Mouse (Mus musculus): Measurements from ENCODE around the gene Col23a1. TPM values are rescaled to one million over a fixed set of nuclear protein-coding genes. Genes with fewer than 3 reads are reported as not detected.

Gene Col23a1
- polyA plus RNA-seq, 1 experiment from 2014 or later: 11.1 TPM

GRCm38 (mm10) chr11:51488813-51489212 lies 199.1 kb downstream of the Col23a1 start:
- DNase-seq (ENCODE audit: low spot score, missing footprints): peak; percentile 76
- Histone ChIP-seq H3K4me2 (no peak overlapping the region), H3K27ac (ENCODE audit: low read depth, low read length) (no peak overlapping the region)

DNA sequence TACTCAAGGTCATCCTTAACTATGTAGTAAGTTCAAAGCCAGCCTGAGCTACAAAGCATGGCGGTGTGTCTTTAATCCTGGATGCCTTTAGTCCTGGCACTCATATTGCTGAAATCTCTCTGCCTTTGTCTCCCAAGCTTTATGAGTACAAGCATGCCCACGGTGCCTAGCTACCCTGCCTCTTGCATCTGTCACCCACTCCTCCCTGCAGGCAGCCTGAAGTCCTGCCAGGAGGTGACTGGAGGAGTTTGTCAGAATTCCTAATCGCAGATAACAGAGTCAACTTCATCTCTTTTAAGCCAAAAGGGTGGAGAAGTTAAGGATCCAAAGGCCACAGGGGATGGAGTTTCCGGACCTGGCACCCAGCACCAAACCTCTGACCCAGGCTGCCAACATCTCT lies 203.7 kb downstream of the Col23a1 start:
- ATAC-seq (ENCODE audit: low FRiP score) (no peak), DNase-seq (ENCODE audit: low spot score, missing footprints) (no peak)
- no peaks in the 10 kb centered on the region for H3K27me3 ChIP-seq (ENCODE audit: control insufficient read depth, insufficient read depth, low read length)
- no peak overlapping the region for H3K27ac ChIP-seq (ENCODE audit: low read depth, low read length)
- no peaks in the 10 kb centered on the region for H3K36me3 ChIP-seq (ENCODE audit: control insufficient read depth, insufficient read depth, low read length)
- H3K4me2 ChIP-seq: no peak overlapping the region
- no peak overlapping the region for H3K9ac ChIP-seq (ENCODE audit: low read length)
- 84% methylated on average over 4 of the region's 4 CpGs for WGBS
- H3K4me1 ChIP-seq (ENCODE audit: control insufficient read depth, insufficient read depth, low read length): no peaks in the 10 kb centered on the region
- no peak overlapping the region for H3K4me3 ChIP-seq (ENCODE audit: low read depth, low read length)
- no peaks in the 10 kb centered on the region for H3K9me3 ChIP-seq (ENCODE audit: control insufficient read depth, low read length)

More at GRCm38 (mm10) chr11:51488813-51489212, 199.1 kb downstream of the Col23a1 start:
- no peak for ATAC-seq (ENCODE audit: low FRiP score)
- no peaks in the 10 kb centered on the region for H3K36me3 ChIP-seq (ENCODE audit: control insufficient read depth, insufficient read depth, low read length)
- no peaks in the 10 kb centered on the region for H3K9me3 ChIP-seq (ENCODE audit: control insufficient read depth, low read length)
- no peaks in the 10 kb centered on the region for H3K4me1 ChIP-seq (ENCODE audit: control insufficient read depth, insufficient read depth, low read length)
- no peak overlapping the region for H3K9ac ChIP-seq (ENCODE audit: low read length)
- H3K27me3 ChIP-seq (ENCODE audit: control insufficient read depth, insufficient read depth, low read length): no peaks in the 10 kb centered on the region
- no peak overlapping the region for H3K4me3 ChIP-seq (ENCODE audit: low read depth, low read length)
- 63% methylated on average over 9 of the region's 9 CpGs for WGBS

DNA sequence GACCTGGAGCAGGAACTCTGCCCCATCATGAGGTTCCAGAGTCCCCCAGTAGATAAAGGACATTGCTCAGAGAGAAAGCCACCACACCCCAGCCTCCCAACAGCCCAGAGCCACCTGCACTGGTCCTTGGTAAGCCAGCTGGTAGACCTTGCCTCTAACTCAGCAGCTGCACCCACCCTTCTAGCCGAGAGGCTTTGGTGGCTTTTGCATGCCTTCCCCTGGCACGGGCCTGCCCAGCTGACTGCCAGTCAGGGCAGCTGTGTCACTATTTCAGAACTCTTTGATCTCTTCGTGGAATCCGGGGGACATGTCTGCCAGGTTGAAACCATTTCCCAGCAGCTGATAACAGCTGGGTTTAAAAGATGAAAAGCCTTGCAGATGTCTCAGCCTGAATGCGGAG lies 204.5 kb downstream of the Col23a1 start:
- Histone ChIP-seq H3K4me3 (ENCODE audit: low read depth, low read length) (no peak overlapping the region), H3K9me3 (ENCODE audit: control insufficient read depth, low read length) (no peaks in the 10 kb centered on the region), H3K36me3 (ENCODE audit: control insufficient read depth, insufficient read depth, low read length) (no peaks in the 10 kb centered on the region), H3K9ac (ENCODE audit: low read length) (no peak overlapping the region), H3K4me1 (ENCODE audit: control insufficient read depth, insufficient read depth, low read length) (no peaks in the 10 kb centered on the region), H3K27ac (ENCODE audit: low read depth, low read length) (no peak overlapping the region), H3K27me3 (ENCODE audit: control insufficient read depth, insufficient read depth, low read length) (no peaks in the 10 kb centered on the region), H3K4me2 (no peak overlapping the region)
- WGBS: 84% methylated on average over 5 of the region's 5 CpGs
- DNase-seq (ENCODE audit: low spot score, missing footprints) (no peak), ATAC-seq (ENCODE audit: low FRiP score) (no peak)

- no peak overlapping the region for H3K9ac ChIP-seq (ENCODE audit: low read length)
- no peaks in the 10 kb centered on the region for H3K9me3 ChIP-seq (ENCODE audit: control insufficient read depth, low read length)
- DNase-seq (ENCODE audit: low spot score, missing footprints) (no peak), ATAC-seq (ENCODE audit: low FRiP score) (no peak)
- no peaks in the 10 kb centered on the region for H3K36me3 ChIP-seq (ENCODE audit: control insufficient read depth, insufficient read depth, low read length)
- H3K4me3 ChIP-seq (ENCODE audit: low read depth, low read length): no peak overlapping the region
- no peaks in the 10 kb centered on the region for H3K4me1 ChIP-seq (ENCODE audit: control insufficient read depth, insufficient read depth, low read length)
- H3K4me2 ChIP-seq: no peak overlapping the region
- H3K27me3 ChIP-seq (ENCODE audit: control insufficient read depth, insufficient read depth, low read length): no peaks in the 10 kb centered on the region
- H3K27ac ChIP-seq (ENCODE audit: low read depth, low read length): no peak overlapping the region
Measured at GRCm38 (mm10) chr11:51499776-51500175, 210.1 kb downstream of the Col23a1 start.

DNA sequence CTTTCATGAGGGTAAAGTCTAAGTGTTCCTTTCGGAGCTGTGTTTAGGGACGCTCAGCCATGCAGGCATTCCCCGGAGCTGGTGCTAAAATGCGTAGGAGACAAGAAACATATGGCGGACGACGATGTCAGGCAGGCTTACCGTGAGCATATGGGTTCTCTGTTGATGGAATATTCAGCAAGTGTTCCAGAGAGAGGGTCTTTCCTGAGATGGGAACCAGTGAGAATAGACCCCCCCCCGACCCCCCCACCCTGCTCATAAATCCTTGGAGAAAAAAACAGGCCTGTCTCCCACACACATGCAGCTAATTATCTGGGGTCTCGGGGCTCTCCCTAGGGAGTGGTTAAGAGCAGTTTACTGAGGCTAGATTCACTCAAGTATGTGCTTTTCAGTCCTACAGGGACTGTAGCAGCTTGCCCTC lies 212.7 kb downstream of the Col23a1 start:
- H3K9ac ChIP-seq (ENCODE audit: low read length): no peak overlapping the region
- no peaks in the 10 kb centered on the region for H3K36me3 ChIP-seq (ENCODE audit: control insufficient read depth, insufficient read depth, low read length)
- H3K27me3 ChIP-seq (ENCODE audit: control insufficient read depth, insufficient read depth, low read length): no peaks in the 10 kb centered on the region
- ATAC-seq (ENCODE audit: low FRiP score): no peak
- H3K4me1 ChIP-seq (ENCODE audit: control insufficient read depth, insufficient read depth, low read length): no peaks in the 10 kb centered on the region
- WGBS: 82% methylated on average over 10 of the region's 10 CpGs
- H3K4me2 ChIP-seq: no peak overlapping the region
- no peaks in the 10 kb centered on the region for H3K9me3 ChIP-seq (ENCODE audit: control insufficient read depth, low read length)
- no peak overlapping the region for H3K27ac ChIP-seq (ENCODE audit: low read depth, low read length)
- no peak for DNase-seq (ENCODE audit: low spot score, missing footprints)
- H3K4me3 ChIP-seq (ENCODE audit: low read depth, low read length): no peak overlapping the region

DNA sequence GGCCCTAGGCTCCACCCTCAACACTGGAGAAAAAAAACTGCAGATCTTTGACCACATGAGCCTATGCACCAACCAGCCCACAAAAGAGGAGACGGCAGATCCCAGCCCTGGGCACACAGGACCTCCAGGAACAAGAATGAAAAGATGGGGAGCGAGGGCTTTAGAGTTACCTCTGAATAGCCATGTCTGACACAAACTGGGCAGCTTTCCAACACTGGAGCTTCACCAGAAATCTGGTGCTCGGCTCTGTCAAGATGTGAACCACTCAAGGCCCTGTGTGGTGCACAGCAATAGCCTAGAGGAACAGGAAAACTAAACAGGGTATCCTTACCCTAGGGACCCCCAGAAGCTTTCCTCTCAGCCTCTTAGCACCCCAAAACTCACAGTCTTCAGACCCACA lies 215.2 kb downstream of the Col23a1 start:
- H3K4me1 ChIP-seq (ENCODE audit: control insufficient read depth, insufficient read depth, low read length): no peaks in the 10 kb centered on the region
- no peaks in the 10 kb centered on the region for H3K36me3 ChIP-seq (ENCODE audit: control insufficient read depth, insufficient read depth, low read length)
- no peak overlapping the region for H3K27ac ChIP-seq (ENCODE audit: low read depth, low read length)
- H3K9ac ChIP-seq (ENCODE audit: low read length): no peak overlapping the region
- 80% methylated on average over 3 of the region's 3 CpGs for WGBS
- no peaks in the 10 kb centered on the region for H3K9me3 ChIP-seq (ENCODE audit: control insufficient read depth, low read length)
- H3K4me3 ChIP-seq (ENCODE audit: low read depth, low read length): no peak overlapping the region
- H3K4me2 ChIP-seq: no peak overlapping the region
- ATAC-seq (ENCODE audit: low FRiP score) (no peak), DNase-seq (ENCODE audit: low spot score, missing footprints) (no peak)
- H3K27me3 ChIP-seq (ENCODE audit: control insufficient read depth, insufficient read depth, low read length): no peaks in the 10 kb centered on the region

GRCm38 (mm10) chr11:51508053-51508452 lies 218.3 kb downstream of the Col23a1 start:
- DNase-seq (ENCODE audit: low spot score, missing footprints) (no peak), ATAC-seq (ENCODE audit: low FRiP score) (no peak)
- Histone ChIP-seq H3K4me2 (no peak overlapping the region), H3K9me3 (ENCODE audit: control insufficient read depth, low read length) (no peaks in the 10 kb centered on the region), H3K36me3 (ENCODE audit: control insufficient read depth, insufficient read depth, low read length) (no peaks in the 10 kb centered on the region), H3K9ac (ENCODE audit: low read length) (no peak overlapping the region), H3K4me3 (ENCODE audit: low read depth, low read length) (no peak overlapping the region), H3K4me1 (ENCODE audit: control insufficient read depth, insufficient read depth, low read length) (no peaks in the 10 kb centered on the region), H3K27me3 (ENCODE audit: control insufficient read depth, insufficient read depth, low read length) (no peaks in the 10 kb centered on the region), H3K27ac (ENCODE audit: low read depth, low read length) (no peak overlapping the region)
- 60% methylated on average over 6 of the region's 6 CpGs for WGBS

DNA sequence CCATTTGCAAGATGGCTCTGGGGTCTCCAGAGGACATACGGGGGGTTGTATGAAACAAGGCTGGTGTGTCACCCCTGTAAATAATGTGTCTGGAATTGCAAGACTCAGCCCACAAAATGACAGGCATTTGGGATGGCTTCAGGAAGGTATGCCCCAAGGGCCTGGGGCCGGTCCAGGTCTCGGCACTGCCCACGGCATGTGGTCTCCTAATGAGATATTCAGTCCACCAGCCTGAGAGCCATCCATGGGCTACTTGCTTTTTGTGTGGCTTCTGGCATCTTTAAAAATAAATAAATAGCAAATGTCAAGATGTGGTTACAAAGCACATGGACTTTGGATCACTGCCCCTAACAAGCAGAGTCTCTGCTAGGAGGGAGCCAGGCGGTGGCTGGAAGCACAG lies 219.5 kb downstream of the Col23a1 start:
- Histone ChIP-seq H3K27me3 (ENCODE audit: control insufficient read depth, insufficient read depth, low read length) (no peaks in the 10 kb centered on the region), H3K4me3 (ENCODE audit: low read depth, low read length) (no peak overlapping the region), H3K4me1 (ENCODE audit: control insufficient read depth, insufficient read depth, low read length) (no peaks in the 10 kb centered on the region), H3K9me3 (ENCODE audit: control insufficient read depth, low read length) (no peaks in the 10 kb centered on the region), H3K27ac (ENCODE audit: low read depth, low read length) (no peak overlapping the region), H3K4me2 (no peak overlapping the region), H3K36me3 (ENCODE audit: control insufficient read depth, insufficient read depth, low read length) (no peaks in the 10 kb centered on the region), H3K9ac (ENCODE audit: low read length) (no peak overlapping the region)
- 93% methylated on average over 5 of the region's 5 CpGs for WGBS
- DNase-seq (ENCODE audit: low spot score, missing footprints) (no peak), ATAC-seq (ENCODE audit: low FRiP score) (no peak)

DNA sequence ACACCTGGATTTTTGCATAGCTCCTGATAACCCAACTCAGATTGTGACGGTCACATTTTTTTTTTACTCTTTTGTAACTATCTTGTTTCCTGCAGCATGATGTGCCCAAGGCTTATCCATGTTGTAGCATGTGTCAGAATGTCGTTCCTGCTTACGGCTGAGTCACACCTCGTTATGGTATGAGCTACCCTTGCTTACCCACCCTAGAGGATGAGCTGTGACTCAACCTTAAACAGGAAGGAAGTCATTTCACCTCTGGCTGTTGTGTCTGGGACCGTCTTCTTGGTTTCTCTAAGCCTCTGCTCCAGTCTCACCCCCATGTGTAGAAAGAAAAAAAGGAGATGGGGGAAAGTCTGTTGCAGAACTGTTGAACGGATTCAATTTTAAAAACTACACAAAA lies 223.3 kb downstream of the Col23a1 start:
- DNase-seq (ENCODE audit: low spot score, missing footprints): no peak
- Histone ChIP-seq H3K4me3 (ENCODE audit: low read depth, low read length) (no peak overlapping the region), H3K27ac (ENCODE audit: low read depth, low read length) (no peak overlapping the region), H3K9me3 (ENCODE audit: control insufficient read depth, low read length) (no peaks in the 10 kb centered on the region), H3K36me3 (ENCODE audit: control insufficient read depth, insufficient read depth, low read length) (no peaks in the 10 kb centered on the region), H3K4me2 (no peak overlapping the region), H3K27me3 (ENCODE audit: control insufficient read depth, insufficient read depth, low read length) (no peaks in the 10 kb centered on the region), H3K9ac (ENCODE audit: low read length) (no peak overlapping the region), H3K4me1 (ENCODE audit: control insufficient read depth, insufficient read depth, low read length) (no peaks in the 10 kb centered on the region)
- ATAC-seq (ENCODE audit: low FRiP score): no peak
- 88% methylated on average over 6 of the region's 6 CpGs for WGBS

GRCm38 (mm10) chr11:51515346-51515745 lies 225.6 kb downstream of the Col23a1 start:
- no peaks in the 10 kb centered on the region for H3K4me1 ChIP-seq (ENCODE audit: control insufficient read depth, insufficient read depth, low read length)
- no peak overlapping the region for H3K4me3 ChIP-seq (ENCODE audit: low read depth, low read length)
- no peak overlapping the region for H3K27ac ChIP-seq (ENCODE audit: low read depth, low read length)
- DNase-seq (ENCODE audit: low spot score, missing footprints) (no peak), ATAC-seq (ENCODE audit: low FRiP score) (no peak)
- no peak overlapping the region for H3K9ac ChIP-seq (ENCODE audit: low read length)
- no peak overlapping the region for H3K4me2 ChIP-seq
- no peaks in the 10 kb centered on the region for H3K36me3 ChIP-seq (ENCODE audit: control insufficient read depth, insufficient read depth, low read length)
- H3K9me3 ChIP-seq (ENCODE audit: control insufficient read depth, low read length): no peaks in the 10 kb centered on the region
- H3K27me3 ChIP-seq (ENCODE audit: control insufficient read depth, insufficient read depth, low read length): no peaks in the 10 kb centered on the region
- 79% methylated on average over 11 of the region's 11 CpGs for WGBS
